22 mouse cellular contexts compared by ENCODE assay signal in the genomic region with DNA sequence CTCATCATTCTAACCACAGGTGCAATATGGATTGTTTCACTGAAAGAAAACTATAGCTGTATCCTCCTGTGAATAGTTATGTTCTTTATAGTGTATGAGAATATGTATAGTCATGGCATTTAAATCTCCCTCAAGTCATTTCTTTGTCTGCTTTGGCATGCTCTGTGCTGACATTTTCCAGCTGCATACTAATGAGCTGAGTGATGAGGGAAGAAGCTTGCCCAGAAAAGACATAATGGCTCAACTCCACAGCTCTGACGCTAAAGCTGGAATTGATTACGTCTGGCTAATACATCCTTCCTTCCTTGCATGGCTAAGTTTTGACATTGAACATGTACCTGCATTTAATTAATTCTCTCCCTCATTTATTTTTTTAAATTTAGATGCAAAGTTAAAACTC.
A peak's percentile ranks its signal among the peaks of the same experiment; 100 is the strongest.
DNase-seq lines count a peak whose midpoint lies in the region; ATAC-seq and TF ChIP-seq lines count a peak whose summit lies in the region.
"Had no signal": no experiment of that assay in that cellular context is flagged by ENCODE, and none has a peak within 500 bp of the region (broad histone marks: within the 10 kb centered on the region; RNA-seq: fewer than 3 reads in every experiment).

No protein-coding gene starts in this region.

- H3K4me2 ChIP-seq in forebrain, postnatal 0 days (ENCODE audit: low read depth): no peak overlapping the region
- no peak overlapping the region for H3K4me2 ChIP-seq in forebrain, embryonic 11.5 days (ENCODE audit: low read depth, low read length, severe bottlenecking)
- no peak overlapping the region for H3K4me2 ChIP-seq in midbrain, embryonic 12.5 days (replicated peaks)
- no peak overlapping the region for H3K4me2 ChIP-seq in midbrain, embryonic 15.5 days
- H3K4me2 ChIP-seq: heart, embryonic 15.5 days; liver, embryonic 12.5 days; lung, embryonic 15.5 days had no signal

- no peak for TF ChIP-seq POLR2A in brain, embryonic 14.5 days (IDR thresholded peaks at IDR 0.05; ENCODE audit: borderline replicate concordance, extremely low read depth, insufficient read depth, insufficient read length, poor library complexity, severe bottlenecking)

- no peaks in the 10 kb centered on the region for H3K4me1 ChIP-seq in forebrain, postnatal 0 days (ENCODE audit: insufficient read depth)
- H3K4me1 ChIP-seq in forebrain, embryonic 11.5 days (replicated peaks; ENCODE audit: control insufficient read depth, insufficient read depth, low read length): no peaks in the 10 kb centered on the region
- H3K4me1 ChIP-seq in midbrain, embryonic 12.5 days: no peaks in the 10 kb centered on the region
- H3K4me1 ChIP-seq in midbrain, embryonic 10.5 days: no peaks in the 10 kb centered on the region
- no peaks in the 10 kb centered on the region for H3K4me1 ChIP-seq in midbrain, embryonic 15.5 days
- H3K4me1 ChIP-seq: heart, embryonic 15.5 days; liver, embryonic 12.5 days; lung, embryonic 15.5 days had no signal

- peak; percentile 7 for DNase-seq in forebrain, postnatal 0 days
- DNase-seq in forebrain, embryonic 11.5 days (ENCODE audit: low spot score): no peak
- DNase-seq in midbrain, embryonic 10.5 days (ENCODE audit: low spot score): no peak
- peak; percentile 58 for DNase-seq in brain, embryonic 14.5 days (ENCODE audit: low read depth)
- no peak for DNase-seq in kidney, postnatal 25 days
- DNase-seq: adrenal gland, adult 8-10 months; cerebellum, adult 9-11 months; gastrocnemius, postnatal 25 days; heart, adult 2 months; kidney, adult 8-10 months; kidney, postnatal 14 days; spleen, adult 18-20 months; thymus, adult 18-20 months; thymus, postnatal 4 days had no signal

- no peak for TF ChIP-seq CTCF in forebrain, postnatal 0 days (IDR thresholded peaks at IDR 0.05; ENCODE audit: low read depth)
- TF ChIP-seq CTCF in brain, embryonic 14.5 days (IDR thresholded peaks at IDR 0.05; ENCODE audit: borderline replicate concordance, extremely low read depth, insufficient read depth, insufficient read length): no peak

- no peak overlapping the region for H3K9ac ChIP-seq in forebrain, postnatal 0 days
- H3K9ac ChIP-seq in forebrain, embryonic 11.5 days (ENCODE audit: low read length): no peak overlapping the region
- no peak overlapping the region for H3K9ac ChIP-seq in midbrain, embryonic 12.5 days (replicated peaks)
- no peak overlapping the region for H3K9ac ChIP-seq in midbrain, embryonic 15.5 days
- H3K9ac ChIP-seq: heart, embryonic 15.5 days; liver, embryonic 12.5 days; lung, embryonic 15.5 days had no signal

- ATAC-seq in forebrain, postnatal 0 days: no peak
- ATAC-seq in forebrain, embryonic 11.5 days (replicated peaks; ENCODE audit: low FRiP score): no peak
- peak; percentile 34; the same call in 1 of the 2 replicates for ATAC-seq in midbrain, embryonic 12.5 days (ENCODE audit: low FRiP score, low read depth)
- ATAC-seq in midbrain, embryonic 15.5 days (replicated peaks): 0 out of 2 replicates have a peak, but pooled peaks have one; percentile 50
- ATAC-seq: inflammation-experienced regulatory T-cells, adult 6 months; liver, embryonic 12.5 days; Patski had no signal

- H3K27ac ChIP-seq in forebrain, postnatal 0 days (ENCODE audit: low read depth, low read length): no peak overlapping the region
- H3K27ac ChIP-seq in forebrain, embryonic 11.5 days (ENCODE audit: low read depth, low read length): no peak overlapping the region
- no peak overlapping the region for H3K27ac ChIP-seq in midbrain, embryonic 12.5 days (replicated peaks)
- no peak overlapping the region for H3K27ac ChIP-seq in midbrain, embryonic 10.5 days (replicated peaks)
- H3K27ac ChIP-seq in midbrain, embryonic 15.5 days: no peak overlapping the region
- H3K27ac ChIP-seq: heart, adult 2 months; heart, embryonic 15.5 days; liver, embryonic 12.5 days; lung, embryonic 15.5 days; macrophage had no signal

- H3K27me3 ChIP-seq in forebrain, postnatal 0 days (ENCODE audit: insufficient read depth, low read length): no peaks in the 10 kb centered on the region
- no peaks in the 10 kb centered on the region for H3K27me3 ChIP-seq in forebrain, embryonic 11.5 days (ENCODE audit: control insufficient read depth, insufficient read depth, low read length)
- no peaks in the 10 kb centered on the region for H3K27me3 ChIP-seq in midbrain, embryonic 12.5 days
- H3K27me3 ChIP-seq in midbrain, embryonic 10.5 days (ENCODE audit: low read depth, poor library complexity, severe bottlenecking): no peaks in the 10 kb centered on the region
- H3K27me3 ChIP-seq in midbrain, embryonic 15.5 days (replicated peaks): no peaks in the 10 kb centered on the region
- H3K27me3 ChIP-seq: heart, embryonic 15.5 days; liver, embryonic 12.5 days; lung, embryonic 15.5 days had no signal

- no peaks in the 10 kb centered on the region for H3K36me3 ChIP-seq in forebrain, postnatal 0 days (ENCODE audit: insufficient read depth)
- no peaks in the 10 kb centered on the region for H3K36me3 ChIP-seq in forebrain, embryonic 11.5 days (ENCODE audit: control insufficient read depth, insufficient read depth, low read length)
- H3K36me3 ChIP-seq in midbrain, embryonic 12.5 days: no peaks in the 10 kb centered on the region
- H3K36me3 ChIP-seq in midbrain, embryonic 10.5 days: no peaks in the 10 kb centered on the region
- H3K36me3 ChIP-seq in midbrain, embryonic 15.5 days (replicated peaks): no peaks in the 10 kb centered on the region
- H3K36me3 ChIP-seq: heart, embryonic 15.5 days; liver, embryonic 12.5 days; lung, embryonic 15.5 days had no signal

- H3K4me3 ChIP-seq in forebrain, postnatal 0 days (ENCODE audit: low read depth, low read length): no peak overlapping the region
- no peak overlapping the region for H3K4me3 ChIP-seq in forebrain, embryonic 11.5 days (ENCODE audit: low read depth, low read length)
- no peak overlapping the region for H3K4me3 ChIP-seq in midbrain, embryonic 12.5 days
- no peak overlapping the region for H3K4me3 ChIP-seq in midbrain, embryonic 10.5 days
- H3K4me3 ChIP-seq in midbrain, embryonic 15.5 days: no peak overlapping the region
- H3K4me3 ChIP-seq: heart, adult 2 months; heart, embryonic 15.5 days; liver, embryonic 12.5 days; lung, embryonic 15.5 days had no signal

- WGBS in forebrain, postnatal 0 days: 44% methylated on average over 2 of the region's 2 CpGs
- 43% methylated on average over 2 of the region's 2 CpGs for WGBS in forebrain, embryonic 11.5 days
- 35% methylated on average over 2 of the region's 2 CpGs for WGBS in midbrain, embryonic 12.5 days
- 49% methylated on average over 2 of the region's 2 CpGs for WGBS in midbrain, embryonic 10.5 days
- WGBS in midbrain, embryonic 15.5 days: 26% methylated on average over 2 of the region's 2 CpGs

- H3K9me3 ChIP-seq in forebrain, postnatal 0 days (ENCODE audit: low read length): no peaks in the 10 kb centered on the region
- no peaks in the 10 kb centered on the region for H3K9me3 ChIP-seq in forebrain, embryonic 11.5 days (ENCODE audit: control insufficient read depth, low read length)
- H3K9me3 ChIP-seq in midbrain, embryonic 12.5 days: no peaks in the 10 kb centered on the region
- H3K9me3 ChIP-seq in midbrain, embryonic 10.5 days (replicated peaks): no peaks in the 10 kb centered on the region
- no peaks in the 10 kb centered on the region for H3K9me3 ChIP-seq in midbrain, embryonic 15.5 days
- H3K9me3 ChIP-seq: heart, embryonic 15.5 days; liver, embryonic 12.5 days; lung, embryonic 15.5 days had no signal

Comparison
In these comparisons a context has a peak if more than half of its experiments do, and no peak if none do; other contexts are left out.
1. DNase-seq: peak in forebrain, postnatal 0 days (single experiment) and brain, embryonic 14.5 days (single experiment); none in forebrain, embryonic 11.5 days (single experiment), midbrain, embryonic 10.5 days (single experiment) and kidney, postnatal 25 days (0 of 2).
2. ATAC-seq: peak in midbrain, embryonic 12.5 days (single experiment) and midbrain, embryonic 15.5 days (single experiment); none in forebrain, postnatal 0 days (single experiment) and forebrain, embryonic 11.5 days (single experiment).